Mouse (Mus musculus): ENCODE results near the gene Ube2a. TPM values are rescaled to one million over a fixed set of nuclear protein-coding genes. Genes with fewer than 3 reads are reported as not detected.

The Ube2a gene
- total and polyA plus RNA-seq, 3 experiments = 30.7 to 141 (median 90.4) TPM

- dilution Hi-C loops (cut with MboI; ENCODE audit: extremely low pct_ligation_motif_present, extremely low pct_unique_long_range_greater_than_20kb, low sequenced_read_pairs) (no loop called here), in situ Hi-C loops (cut with MboI; ENCODE audit: low pct_ligation_motif_present, low pct_unique_long_range_greater_than_20kb, low sequenced_read_pairs) (no loop called here)
- H3K9ac ChIP-seq (ENCODE audit: insufficient read depth, low read depth) = peak overlapping the region; percentile 92
- H3K27me3 ChIP-seq (replicated peaks) = no peaks in the 10 kb centered on the region
- peak; percentile 77 for DNase-seq (ENCODE audit: extremely low read depth)
- H3K79me2 ChIP-seq (replicated peaks; ENCODE audit: control insufficient read depth, extremely low read depth, insufficient read depth, poor library complexity, severe bottlenecking) = peaks cover 12% of the 10 kb centered on the region
- H3K27ac ChIP-seq (ENCODE audit: insufficient read depth, low read depth) = no peak overlapping the region
- peaks cover 4 to 10% of the 10 kb centered on the region in 2 experiments for H3K36me3 ChIP-seq (replicated peaks in 1 of 2; ENCODE audit: control insufficient read depth in 1 of 2, insufficient read depth in 1 of 2, low read length in 1 of 2)
- peaks cover 0 to 6% of the 10 kb centered on the region in 2 experiments; a peak in 1 of 4 replicates for H3K4me1 ChIP-seq (ENCODE audit: control insufficient read depth in 1 of 2, insufficient read depth in 2 of 2)
- peak overlapping the region; percentile 54 to 78 (median 72) for H3K4me3 ChIP-seq (replicated peaks in 1 of 3; ENCODE audit: low read depth in 2 of 3, low read length in 2 of 3, poor library complexity in 1 of 3)
- H3K4me2 ChIP-seq (ENCODE audit: insufficient read depth, low read depth, poor library complexity, severe bottlenecking) = peak overlapping the region; percentile 64
- H3K9me3 ChIP-seq (replicated peaks; ENCODE audit: low read length) = no peaks in the 10 kb centered on the region
- TF ChIP-seq MEF2A (IDR thresholded peaks at IDR 0.05; ENCODE audit: borderline replicate concordance, low read depth, low read length) = 0 out of 2 replicates have a peak, but pooled peaks have one; percentile 14
- TF ChIP-seq ZMIZ1 (IDR thresholded peaks at IDR 0.05; ENCODE audit: low read depth, low read length) = peak; percentile 88
- 0 out of 2 replicates have a peak, but pooled peaks have one; percentile 47 for TF ChIP-seq UBTF (IDR thresholded peaks at IDR 0.05; ENCODE audit: low read depth, low read length)
- TF ChIP-seq TBP (conservative IDR thresholded peaks at IDR 0.05; ENCODE audit: low read depth, low read length) = peak; percentile 60; the same call in 1 of the 2 replicates
- no peak for TF ChIP-seq ZC3H11A (IDR thresholded peaks at IDR 0.05; ENCODE audit: low read depth, low read length)
- peak; percentile 78; the same call in 1 of the 2 replicates for TF ChIP-seq POLR2AphosphoS2 (IDR thresholded peaks at IDR 0.05; ENCODE audit: low read depth, low read length)
- TF ChIP-seq MXI1 (IDR thresholded peaks at IDR 0.05; ENCODE audit: low read depth, low read length) = no peak
- TF ChIP-seq POLR2A (IDR thresholded peaks at IDR 0.05; ENCODE audit: low read depth, low read length) = peak; percentile 96
- peak; percentile 51; the same call in 1 of the 2 replicates for TF ChIP-seq HCFC1 (IDR thresholded peaks at IDR 0.05; ENCODE audit: low read depth, low read length)
- TF ChIP-seq TCF12 (IDR thresholded peaks at IDR 0.05; ENCODE audit: low read depth, low read length) = peak; percentile 85
- peak; percentile 94 for TF ChIP-seq CHD1 (IDR thresholded peaks at IDR 0.05; ENCODE audit: low read depth, low read length)
- no peak for TF ChIP-seq IRF4 (IDR thresholded peaks at IDR 0.05; ENCODE audit: low read depth, low read length)
- peak; percentile 95 for TF ChIP-seq NELFE (IDR thresholded peaks at IDR 0.05; ENCODE audit: low read depth, low read length)
Observed at GRCm38 (mm10) chrX:36874178-36874696, 537 bp downstream of the Ube2a start.

- H3K27ac ChIP-seq (ENCODE audit: insufficient read depth, low read depth) = no peak overlapping the region
- no peak for DNase-seq (ENCODE audit: extremely low read depth)
Observed at GRCm38 (mm10) chrX:36874704-36875128, 1.0 kb downstream of the Ube2a start.

More at GRCm38 (mm10) chrX:36874704-36875128, 1.0 kb downstream of the Ube2a start:
- Histone ChIP-seq H3K4me2 (ENCODE audit: insufficient read depth, low read depth, poor library complexity, severe bottlenecking) (peak overlapping the region; percentile 64), H3K9ac (ENCODE audit: insufficient read depth, low read depth) (peak overlapping the region; percentile 92), H3K27me3 (replicated peaks) (no peaks in the 10 kb centered on the region), H3K36me3 (replicated peaks in 1 of 2; ENCODE audit: control insufficient read depth in 1 of 2, insufficient read depth in 1 of 2, low read length in 1 of 2) (peaks cover 4 to 14% of the 10 kb centered on the region in 2 experiments), H3K79me2 (replicated peaks; ENCODE audit: control insufficient read depth, extremely low read depth, insufficient read depth, poor library complexity, severe bottlenecking) (peaks cover 12% of the 10 kb centered on the region), H3K4me3 (replicated peaks in 1 of 3; ENCODE audit: low read depth in 2 of 3, low read length in 2 of 3, poor library complexity in 1 of 3) (peak overlapping the region; percentile 54 to 78 (median 72)), H3K4me1 (ENCODE audit: control insufficient read depth in 1 of 2, insufficient read depth in 2 of 2) (peaks cover 0 to 6% of the 10 kb centered on the region in 2 experiments; a peak in 1 of 4 replicates), H3K9me3 (replicated peaks; ENCODE audit: low read length) (no peaks in the 10 kb centered on the region)
- TF ChIP-seq UBTF (IDR thresholded peaks at IDR 0.05; ENCODE audit: low read depth, low read length) (0 out of 2 replicates have a peak, but pooled peaks have one; percentile 57), GABPA (IDR thresholded peaks at IDR 0.05; ENCODE audit: insufficient replicate concordance, low read depth, low read length) (no peak), BHLHE40 (IDR thresholded peaks at IDR 0.05; ENCODE audit: low read depth, low read length) (no peak), ZKSCAN1 (IDR thresholded peaks at IDR 0.05; ENCODE audit: borderline replicate concordance, low read depth, low read length) (no peak), ZNF384 (IDR thresholded peaks at IDR 0.05; ENCODE audit: low read depth, low read length) (no peak), MAFK (IDR thresholded peaks at IDR 0.05; ENCODE audit: insufficient replicate concordance, low read length) (no peak)
- in situ Hi-C loops (cut with MboI; ENCODE audit: low pct_ligation_motif_present, low pct_unique_long_range_greater_than_20kb, low sequenced_read_pairs) (no loop called here), dilution Hi-C loops (cut with MboI; ENCODE audit: extremely low pct_ligation_motif_present, extremely low pct_unique_long_range_greater_than_20kb, low sequenced_read_pairs) (no loop called here)
